8 mouse cellular contexts compared by ENCODE assay signal in genomic region chr8:60632933-60633655, GRCm38 (mm10). TPM values are rescaled to one million over a fixed set of nuclear protein-coding genes. Genes with fewer than 3 reads are reported as not detected.
A peak's percentile ranks its signal among the peaks of the same experiment; 100 is the strongest.
DNase-seq lines count a peak whose midpoint lies in the region; ATAC-seq and TF ChIP-seq lines count a peak whose summit lies in the region.

No protein-coding gene starts in this region.

- ATAC-seq in heart, embryonic 14.5 days (ENCODE audit: insufficient number of reproducible peaks, insufficient read depth, low FRiP score, low read depth), result peak; percentile 63
- peak; percentile 89 for ATAC-seq in embryonic facial prominence, embryonic 11.5 days (replicated peaks; ENCODE audit: insufficient number of reproducible peaks, low FRiP score, low TSS enrichment, low read depth)
- ATAC-seq in intestine, embryonic 14.5 days (replicated peaks; ENCODE audit: low FRiP score, low TSS enrichment, low read depth), result 0 out of 2 replicates have a peak, but pooled peaks have one; percentile 1
- ATAC-seq in lung, postnatal 0 days, result peak; percentile 1; the same call in 1 of the 2 replicates
- no peak; the same call in 1 of the 2 replicates for ATAC-seq in stomach, embryonic 15.5 days (ENCODE audit: insufficient read depth, low FRiP score, low read depth)

- peak overlapping the region; percentile 77 for H3K9ac ChIP-seq in heart, embryonic 14.5 days (ENCODE audit: low read length)
- H3K9ac ChIP-seq in embryonic facial prominence, embryonic 11.5 days (replicated peaks; ENCODE audit: low read length), result peak overlapping the region; percentile 51
- H3K9ac ChIP-seq in intestine, embryonic 14.5 days (ENCODE audit: low read length), result peak overlapping the region; percentile 55
- 0 out of 2 replicates have a peak overlapping the region, but pooled peaks have one; percentile 29 for H3K9ac ChIP-seq in lung, postnatal 0 days (replicated peaks; ENCODE audit: low read depth)
- 0 out of 2 replicates have a peak overlapping the region, but pooled peaks have one; percentile 10 for H3K9ac ChIP-seq in stomach, embryonic 15.5 days

- H3K27me3 ChIP-seq in heart, embryonic 14.5 days (ENCODE audit: control insufficient read depth, insufficient read depth, low read length), result peaks cover 16% of the 10 kb centered on the region
- H3K27me3 ChIP-seq in E14TG2a.4 (ENCODE audit: insufficient read depth, low read length), result peaks cover 59% of the 10 kb centered on the region
- no peaks in the 10 kb centered on the region for H3K27me3 ChIP-seq in embryonic facial prominence, embryonic 11.5 days (ENCODE audit: control insufficient read depth, insufficient read depth, low read length)
- peaks cover 24% of the 10 kb centered on the region for H3K27me3 ChIP-seq in intestine, embryonic 14.5 days (replicated peaks; ENCODE audit: control insufficient read depth, insufficient read depth, low read length)
- no peaks in the 10 kb centered on the region for H3K27me3 ChIP-seq in lung, postnatal 0 days (replicated peaks; ENCODE audit: insufficient read depth, low read length)
- H3K27me3 ChIP-seq in stomach, embryonic 15.5 days (replicated peaks), result peaks cover 16% of the 10 kb centered on the region

- TF ChIP-seq CTCF in E14TG2a.4 (conservative IDR thresholded peaks at IDR 0.05; ENCODE audit: low read length), result no peak
- TF ChIP-seq CTCF in lung, postnatal 0 days (IDR thresholded peaks at IDR 0.05), result peak; percentile 44

- H3K36me3 ChIP-seq in heart, embryonic 14.5 days (ENCODE audit: control insufficient read depth, insufficient read depth, low read length), result no peaks in the 10 kb centered on the region
- H3K36me3 ChIP-seq in E14TG2a.4 (ENCODE audit: insufficient read depth, low read length), result no peaks in the 10 kb centered on the region
- no peaks in the 10 kb centered on the region for H3K36me3 ChIP-seq in embryonic facial prominence, embryonic 11.5 days (replicated peaks; ENCODE audit: control insufficient read depth, insufficient read depth, low read depth, low read length)
- H3K36me3 ChIP-seq in intestine, embryonic 14.5 days (ENCODE audit: control insufficient read depth, insufficient read depth, low read length), result no peaks in the 10 kb centered on the region
- H3K36me3 ChIP-seq in lung, postnatal 0 days (ENCODE audit: insufficient read depth, low read length), result no peaks in the 10 kb centered on the region
- no peaks in the 10 kb centered on the region for H3K36me3 ChIP-seq in stomach, embryonic 15.5 days

- H3K4me2 ChIP-seq in heart, embryonic 14.5 days (ENCODE audit: low read length), result peak overlapping the region; percentile 100
- peak overlapping the region; percentile 98 for H3K4me2 ChIP-seq in embryonic facial prominence, embryonic 11.5 days (ENCODE audit: low read depth, low read length)
- H3K4me2 ChIP-seq in intestine, embryonic 14.5 days (ENCODE audit: low read length), result peak overlapping the region; percentile 100
- peak overlapping the region; percentile 93 for H3K4me2 ChIP-seq in lung, postnatal 0 days (replicated peaks; ENCODE audit: low read depth, low read length)
- peak overlapping the region; percentile 96 for H3K4me2 ChIP-seq in stomach, embryonic 15.5 days

- DNase-seq in heart, postnatal 25 days (ENCODE audit: low spot score), result no peak
- peak; percentile 12 for DNase-seq in embryonic facial prominence, embryonic 11.5 days (ENCODE audit: low spot score)
- no peak for DNase-seq in intestine, embryonic 14.5 days (ENCODE audit: low spot score)
- DNase-seq in lung, postnatal 0 days (ENCODE audit: low spot score), result peak; percentile 31
- no peak for DNase-seq in cerebellum, adult 8-10 months

- no peak for TF ChIP-seq EP300 in lung, postnatal 0 days (IDR thresholded peaks at IDR 0.05)

- WGBS in heart, embryonic 14.5 days, result under 1% methylated on average over 53 of the region's 56 CpGs
- WGBS in embryonic facial prominence, embryonic 11.5 days, result under 1% methylated on average over 47 of the region's 56 CpGs
- under 1% methylated on average over 54 of the region's 56 CpGs for WGBS in intestine, embryonic 14.5 days
- WGBS in lung, postnatal 0 days, result under 1% methylated on average over 56 of the region's 56 CpGs
- under 1% methylated on average over 56 of the region's 56 CpGs for WGBS in stomach, embryonic 15.5 days

- intact Hi-C loops in heart, postnatal 25 days (cut with DNase I), result loop anchor here (5.0 kb wide), 1 partner anchor 359 kb away; the partner anchor contains the start of gene Nek1

- H3K27ac ChIP-seq in heart, embryonic 14.5 days (replicated peaks in 1 of 2; ENCODE audit: control insufficient read depth in 1 of 2, insufficient read depth in 1 of 2, low read depth in 2 of 2, low read length in 2 of 2), result no peak overlapping the region
- no peak overlapping the region for H3K27ac ChIP-seq in embryonic facial prominence, embryonic 11.5 days (replicated peaks; ENCODE audit: low read depth, low read length)
- no peak overlapping the region; the same call in 1 of the 2 replicates for H3K27ac ChIP-seq in intestine, embryonic 14.5 days (ENCODE audit: low read depth)
- H3K27ac ChIP-seq in lung, postnatal 0 days (ENCODE audit: low read length), result peak overlapping the region; percentile 71
- H3K27ac ChIP-seq in stomach, embryonic 15.5 days, result no peak overlapping the region

- H3K4me3 ChIP-seq in heart, embryonic 14.5 days (ENCODE audit: control insufficient read depth in 1 of 2, insufficient read depth in 1 of 2, low read depth in 1 of 2, low read length in 2 of 2), result peak overlapping the region; percentile 70 to 72
- H3K4me3 ChIP-seq in E14TG2a.4 (replicated peaks; ENCODE audit: low read length), result peak overlapping the region; percentile 87
- peak overlapping the region; percentile 53 for H3K4me3 ChIP-seq in embryonic facial prominence, embryonic 11.5 days (ENCODE audit: low read depth, low read length)
- peak overlapping the region; percentile 56 for H3K4me3 ChIP-seq in intestine, embryonic 14.5 days (ENCODE audit: low read depth, low read length)
- peak overlapping the region; percentile 60 for H3K4me3 ChIP-seq in lung, postnatal 0 days (ENCODE audit: low read depth, low read length)
- H3K4me3 ChIP-seq in stomach, embryonic 15.5 days (replicated peaks), result peak overlapping the region; percentile 55

- H3K9me3 ChIP-seq in heart, embryonic 14.5 days (ENCODE audit: control insufficient read depth, low read length), result no peaks in the 10 kb centered on the region
- H3K9me3 ChIP-seq in E14TG2a.4 (ENCODE audit: low read length), result no peaks in the 10 kb centered on the region
- H3K9me3 ChIP-seq in embryonic facial prominence, embryonic 11.5 days (replicated peaks; ENCODE audit: control insufficient read depth, low read length), result no peaks in the 10 kb centered on the region
- no peaks in the 10 kb centered on the region for H3K9me3 ChIP-seq in intestine, embryonic 14.5 days (ENCODE audit: control insufficient read depth, low read length)
- H3K9me3 ChIP-seq in lung, postnatal 0 days (ENCODE audit: low read length), result no peaks in the 10 kb centered on the region
- no peaks in the 10 kb centered on the region for H3K9me3 ChIP-seq in stomach, embryonic 15.5 days

- peaks cover 4 to 11% of the 10 kb centered on the region in 2 experiments for H3K4me1 ChIP-seq in heart, embryonic 14.5 days (ENCODE audit: control insufficient read depth in 2 of 2, insufficient read depth in 2 of 2, low read length in 2 of 2)
- H3K4me1 ChIP-seq in E14TG2a.4 (replicated peaks; ENCODE audit: low read depth, low read length), result peaks cover 20% of the 10 kb centered on the region
- H3K4me1 ChIP-seq in embryonic facial prominence, embryonic 11.5 days (ENCODE audit: control insufficient read depth, insufficient read depth, low read length), result no peaks in the 10 kb centered on the region
- peaks cover 5% of the 10 kb centered on the region for H3K4me1 ChIP-seq in intestine, embryonic 14.5 days (replicated peaks; ENCODE audit: control insufficient read depth, insufficient read depth, low read length)
- 0 out of 2 replicates have a peak, but pooled peaks cover 3% of the 10 kb centered on the region for H3K4me1 ChIP-seq in lung, postnatal 0 days (ENCODE audit: insufficient read depth, low read depth, low read length)
- H3K4me1 ChIP-seq in stomach, embryonic 15.5 days, result peaks cover 8% of the 10 kb centered on the region

RNA-seq across cellular contexts. Expression of gene Mfap3l, which starts 0.5 kb away (rescaled TPM):
- polyA plus RNA-seq in heart, embryonic 14.5 days (2014; fragmentation: Nextera tagmentation; extraction: Ambion mirVana), result 0.80 and 1.0 TPM in 2 replicates
- 10 to 100 TPM in 1 of 2 experiments, 1 to 10 TPM in 1; 9.0 to 10.6 TPM for total RNA-seq in heart, postnatal 25 days (2021)
- 1.3 and 2.0 TPM in 2 replicates for polyA plus RNA-seq in embryonic facial prominence, embryonic 11.5 days (2014; fragmentation: Nextera tagmentation; extraction: Ambion mirVana)
- 2.4 and 2.6 TPM in 2 replicates for polyA plus RNA-seq in intestine, embryonic 14.5 days (2014; fragmentation: Nextera tagmentation; extraction: Ambion mirVana)
- polyA plus RNA-seq in lung, postnatal 0 days (2015; fragmentation: Nextera tagmentation; extraction: Ambion mirVana), result 3.7 and 4.0 TPM in 2 replicates
- 0.92 and 0.94 TPM in 2 replicates for polyA plus RNA-seq in stomach, embryonic 15.5 days (2015; fragmentation: Nextera tagmentation; extraction: Ambion mirVana)

Comparison
In these comparisons a context has a peak if more than half of its experiments do, and no peak if none do; other contexts are left out.
1. H3K9ac ChIP-seq: peak in every context shown above with its lines; median percentile 77 in heart, embryonic 14.5 days; 55 in intestine, embryonic 14.5 days; 51 in embryonic facial prominence, embryonic 11.5 days; 29 in lung, postnatal 0 days; 10 in stomach, embryonic 15.5 days.
2. DNase-seq: peak in embryonic facial prominence, embryonic 11.5 days (single experiment) and lung, postnatal 0 days (single experiment); none in heart, postnatal 25 days (single experiment), intestine, embryonic 14.5 days (single experiment) and cerebellum, adult 8-10 months (single experiment).
3. Peak in every context shown above with its lines, with median percentiles within 50 percentile points of each other: H3K4me2 ChIP-seq and H3K4me3 ChIP-seq.